Mouse (Mus musculus): ENCODE measurements around the gene Agfg2.

DNA sequence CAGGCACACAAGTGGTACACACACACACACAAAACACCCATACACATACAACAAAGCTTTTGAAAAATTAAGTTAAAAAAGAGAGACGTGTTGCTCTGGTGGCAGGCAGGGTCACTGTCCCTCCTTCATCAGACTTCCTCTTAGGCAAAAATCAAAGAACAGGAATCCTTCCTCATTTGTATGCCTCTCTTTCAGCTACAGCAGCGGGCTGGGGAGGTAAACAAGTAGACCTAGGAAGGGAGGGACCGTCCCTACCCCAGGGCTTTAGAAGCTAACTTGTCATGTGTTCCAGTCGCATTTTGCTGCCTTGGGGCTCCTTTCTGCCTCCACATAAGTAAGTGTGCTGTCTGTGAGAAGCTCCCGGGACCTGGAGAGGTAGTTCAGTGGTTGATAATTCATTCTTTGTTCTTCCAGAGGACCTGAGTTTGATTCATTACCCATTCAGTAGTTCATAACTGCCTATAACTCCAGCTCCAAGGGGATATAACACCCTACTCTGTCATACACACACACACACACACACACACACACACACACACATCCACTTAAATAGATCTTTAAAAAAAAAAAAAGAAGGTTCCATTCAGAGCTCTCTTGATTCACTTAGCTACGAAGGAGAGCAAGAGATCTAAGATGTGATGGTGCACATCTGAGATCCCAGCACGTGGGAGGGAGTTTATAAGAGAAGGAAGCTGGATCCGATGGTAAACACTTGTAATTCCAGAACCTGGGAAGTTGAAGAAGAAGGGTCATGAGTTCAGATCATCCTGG lies 33.7 kb upstream of the Agfg2 start:
- TF ChIP-seq CTCF (IDR thresholded peaks at IDR 0.05): no peak
- TF ChIP-seq EP300 (IDR thresholded peaks at IDR 0.05): no peak

Data from lung, postnatal 0 days (tissue).